ENCODE assay signal across 8 mouse cellular contexts in genomic region chr11:107413251-107413655, GRCm38 (mm10). TPM values are rescaled to one million over a fixed set of nuclear protein-coding genes. Genes with fewer than 3 reads are reported as not detected.
A peak's percentile ranks its signal among the peaks of the same experiment; 100 is the strongest.
DNase-seq lines count a peak whose midpoint lies in the region; ATAC-seq and TF ChIP-seq lines count a peak whose summit lies in the region.

No protein-coding gene starts in this region.

- H3K36me3 ChIP-seq in embryonic facial prominence, embryonic 15.5 days = no peaks in the 10 kb centered on the region
- H3K36me3 ChIP-seq in hindbrain, embryonic 12.5 days = no peaks in the 10 kb centered on the region
- H3K36me3 ChIP-seq in myocyte (ENCODE audit: control insufficient read depth, insufficient read depth) = no peaks in the 10 kb centered on the region

- H3K27ac ChIP-seq in embryonic facial prominence, embryonic 15.5 days (replicated peaks) = peak overlapping the region; percentile 55
- peak overlapping the region; percentile 72 for H3K27ac ChIP-seq in hindbrain, embryonic 12.5 days

- no peak for TF ChIP-seq POLR2A in myocyte (IDR thresholded peaks at IDR 0.05; ENCODE audit: insufficient read length, low read depth)

- no peaks in the 10 kb centered on the region for H3K79me2 ChIP-seq in myocyte (ENCODE audit: control insufficient read depth, insufficient read depth)

- no peak overlapping the region for H3ac ChIP-seq in myocyte (ENCODE audit: control insufficient read depth, insufficient read length)

- H3K9ac ChIP-seq in embryonic facial prominence, embryonic 15.5 days = no peak overlapping the region
- no peak overlapping the region for H3K9ac ChIP-seq in hindbrain, embryonic 12.5 days

- peak; percentile 32 for DNase-seq in adrenal gland, postnatal 10 days
- DNase-seq in adrenal gland, adult 18-20 months (ENCODE audit: low spot score in 2 of 2) = no peak
- peak; percentile 53 for DNase-seq in WW6 (ENCODE audit: low read depth, low spot score)
- DNase-seq in left cerebral cortex, postnatal 36 days (ENCODE audit: low spot score in 2 of 2) = peak; percentile 21 to 31
- DNase-seq in yolk sac, embryonic 10.5 days (ENCODE audit: low spot score) = peak; percentile 33

- intact Hi-C loops in left cerebral cortex, postnatal 36 days (cut with DNase I) = loop anchor here (5.0 kb wide), 2 partner anchors 36 to 54 kb away; no protein-coding TSS in a partner anchor

- H3K4me3 ChIP-seq in embryonic facial prominence, embryonic 15.5 days (replicated peaks) = 0 out of 2 replicates have a peak overlapping the region, but pooled peaks have one; percentile 8
- H3K4me3 ChIP-seq in hindbrain, embryonic 12.5 days = peak overlapping the region; percentile 17; the same call in 1 of the 2 replicates
- H3K4me3 ChIP-seq in myocyte = no peak overlapping the region

- ATAC-seq in embryonic facial prominence, embryonic 15.5 days (ENCODE audit: insufficient number of reproducible peaks, low FRiP score, low TSS enrichment, low read depth) = peak; percentile 26; the same call in 1 of the 2 replicates
- peak; percentile 79 for ATAC-seq in hindbrain, embryonic 12.5 days (ENCODE audit: low FRiP score)

- no peaks in the 10 kb centered on the region for H3K27me3 ChIP-seq in embryonic facial prominence, embryonic 15.5 days
- no peaks in the 10 kb centered on the region for H3K27me3 ChIP-seq in hindbrain, embryonic 12.5 days
- H3K27me3 ChIP-seq in myocyte (ENCODE audit: control insufficient read depth, insufficient read depth, insufficient read length) = peaks cover 16% of the 10 kb centered on the region

- no peaks in the 10 kb centered on the region for H3K9me3 ChIP-seq in embryonic facial prominence, embryonic 15.5 days (replicated peaks)
- no peaks in the 10 kb centered on the region for H3K9me3 ChIP-seq in hindbrain, embryonic 12.5 days (replicated peaks)

- H3K4me2 ChIP-seq in embryonic facial prominence, embryonic 15.5 days (replicated peaks) = peak overlapping the region; percentile 45
- peak overlapping the region; percentile 46 for H3K4me2 ChIP-seq in hindbrain, embryonic 12.5 days (replicated peaks)
- peak overlapping the region; percentile 18 for H3K4me2 ChIP-seq in myocyte (ENCODE audit: low read depth)

- peaks cover 37% of the 10 kb centered on the region for H3K4me1 ChIP-seq in embryonic facial prominence, embryonic 15.5 days
- H3K4me1 ChIP-seq in hindbrain, embryonic 12.5 days = peaks cover 43% of the 10 kb centered on the region

- WGBS in embryonic facial prominence, embryonic 15.5 days = 2% methylated on average over 14 of the region's 14 CpGs
- WGBS in hindbrain, embryonic 12.5 days = 1% methylated on average over 14 of the region's 14 CpGs

TF ChIP-seq in myocyte, 11 proteins besides CTCF, POLR2A, EP300 and RAD21:
- TF ChIP-seq REST (IDR thresholded peaks at IDR 0.05; ENCODE audit: insufficient read depth, insufficient read length) (no peak), TCF12 (IDR thresholded peaks at IDR 0.05; ENCODE audit: insufficient read depth, poor library complexity, severe bottlenecking) (no peak), SRF (IDR thresholded peaks at IDR 0.05; ENCODE audit: control insufficient read depth, insufficient read length, low read depth) (no peak), USF1 (IDR thresholded peaks at IDR 0.05; ENCODE audit: low read depth) (no peak), MYOG (IDR thresholded peaks at IDR 0.05; ENCODE audit: control insufficient read depth in 1 of 3, insufficient read depth in 1 of 3, insufficient read length in 2 of 3, low read depth in 2 of 3) (no peak), MAX (IDR thresholded peaks at IDR 0.05; ENCODE audit: low read depth) (no peak), TCF3 (IDR thresholded peaks at IDR 0.05; ENCODE audit: insufficient read length, low read depth) (no peak), POLR2AphosphoS2 (IDR thresholded peaks at IDR 0.05; ENCODE audit: insufficient read length, low read depth) (no peak), E2F4 (IDR thresholded peaks at IDR 0.05; ENCODE audit: insufficient read depth) (no peak), CEBPB (IDR thresholded peaks at IDR 0.05; ENCODE audit: insufficient read depth, poor library complexity, severe bottlenecking) (no peak), MYOD1 (IDR thresholded peaks at IDR 0.05; ENCODE audit: control insufficient read depth in 1 of 3, insufficient read length in 2 of 3, low read depth in 2 of 3) (no peak)

RNA-seq across cellular contexts. Expression of gene Pitpnc1, which starts 57.2 kb away (rescaled TPM):
- 10 to 100 TPM; 28.3 to 40.3 TPM for total RNA-seq in adrenal gland, postnatal 10 days (2021)
- total RNA-seq in adrenal gland, adult 18-20 months (2021) = 10 to 100 TPM; 13.3 to 16.1 TPM
- polyA plus RNA-seq in embryonic facial prominence, embryonic 15.5 days (2015; fragmentation: Nextera tagmentation; extraction: Ambion mirVana) = 20.6 and 22.0 TPM in 2 replicates
- polyA plus RNA-seq in hindbrain, embryonic 12.5 days (2016; fragmentation: Nextera tagmentation; extraction: Ambion mirVana) = 36.5 and 37.1 TPM in 2 replicates
- total RNA-seq in left cerebral cortex, postnatal 36 days (2021) = 10 to 100 TPM; 51.2 to 54.5 TPM
- 0.74 TPM for polyA plus RNA-seq in myocyte (2012; fragmentation: generic; extraction: Trizol)

Comparison
In these comparisons a context has a peak if more than half of its experiments do, and no peak if none do; other contexts are left out.
1. DNase-seq: peak in adrenal gland, postnatal 10 days (single experiment), WW6 (single experiment), left cerebral cortex, postnatal 36 days (2 of 2) and yolk sac, embryonic 10.5 days (single experiment); none in adrenal gland, adult 18-20 months (0 of 2).
2. Peak in every context shown above with its lines, with median percentiles within 50 percentile points of each other: H3K4me2 ChIP-seq.